Mouse (Mus musculus) G1E (cell line): ENCODE measurements around the gene Ces4a.

Experiments
- CTCF ChIP-seq: IDR thresholded peaks from 2 replicates; pipeline ENCODE4 v1.5.1; 2012; ENCODE audit warnings: low read depth, low read length, inconsistent platforms, mixed read lengths
- GATA1 ChIP-seq: IDR thresholded peaks from 2 replicates; pipeline ENCODE4 v1.6.1; 2012; ENCODE audit warnings: borderline replicate concordance, low read length, inconsistent platforms, mixed read lengths
- GATA2 ChIP-seq: IDR thresholded peaks from 2 replicates; pipeline ENCODE4 v1.6.1; 2012; ENCODE audit warnings: low read depth, low read length, inconsistent platforms, borderline replicate concordance
- POLR2AphosphoS5 ChIP-seq: IDR thresholded peaks from 2 replicates; pipeline ENCODE4 v1.6.1; 2012; ENCODE audit warnings: low read depth, low read length, inconsistent platforms; ENCODE audit not compliant: insufficient replicate concordance
- TAL1 ChIP-seq: conservative IDR thresholded peaks from 2 replicates; pipeline ENCODE4 v1.6.1; 2012; ENCODE audit warnings: low read depth, low read length, inconsistent platforms, mixed read lengths

GRCm38 (mm10) chr8:105152623-105153398 lies 21.2 kb downstream of the Ces4a start:
- TF ChIP-seq CTCF (no peak), GATA2 (no peak), POLR2AphosphoS5 (no peak), TAL1 (no peak), GATA1 (no peak)
